Mouse (Mus musculus) kidney, postnatal 14 days (tissue): ENCODE measurements at regions not wholly inside any gene's neighbourhood (a gene's known extent, or its start where the extent isn't known, plus 50 kb on each side); places are given as distances from the start of the nearest gene placed in this dataset.

Experiments
- DNase-seq: peaks from one replicate; pipeline ENCODE4 v3.0.0; 2022; ENCODE audit warnings: mixed read lengths

DNA sequence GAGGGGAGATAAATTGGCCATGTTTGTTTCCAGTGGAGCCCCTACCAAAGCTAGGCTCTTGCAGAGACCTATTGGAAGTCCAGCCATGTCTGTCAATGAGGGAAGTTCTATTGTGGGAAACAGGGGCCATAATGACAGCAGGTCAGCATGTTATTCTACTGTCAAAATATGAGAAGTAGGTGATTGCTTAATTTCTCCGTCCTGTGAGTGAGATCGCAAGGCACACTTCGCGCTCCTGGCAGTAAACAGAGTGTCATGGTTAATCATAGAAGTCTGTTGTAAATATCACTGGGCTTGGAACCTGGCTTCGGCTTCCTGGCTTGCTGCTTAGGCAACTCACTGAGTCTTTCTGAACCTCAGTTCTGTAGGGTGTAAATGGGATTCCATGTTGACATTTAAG, 72.5 kb upstream of the Ccdc122 start:
- DNase-seq = no peak

DNA sequence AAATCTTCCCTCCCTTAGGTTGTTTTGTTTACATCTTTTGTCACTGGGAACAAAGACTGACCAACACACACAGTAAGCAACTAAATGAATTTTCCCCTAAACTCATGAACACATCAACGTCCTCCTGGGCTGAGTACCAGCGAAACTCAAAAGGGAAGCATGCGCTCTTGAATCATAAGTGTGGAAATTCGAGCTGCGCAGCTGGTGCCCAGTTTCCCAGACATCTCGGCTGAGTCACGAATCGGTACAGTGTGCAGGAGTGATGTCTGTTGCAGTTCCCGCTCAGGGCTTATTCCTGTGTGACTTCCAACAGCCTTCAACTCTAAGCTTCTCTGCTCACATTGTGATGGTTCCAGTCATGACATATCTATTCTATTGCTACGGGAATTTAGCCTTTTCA, 77.7 kb upstream of the Ccdc122 start:
- no peak for DNase-seq

GRCm38 (mm10) chr14:76957136-76957535, 79.4 kb upstream of the Ccdc122 start:
- no peak for DNase-seq

- DNase-seq = no peak
These were observed 83.4 kb upstream of the Ccdc122 start for GRCm38 (mm10) chr14:76953171-76953570.

GRCm38 (mm10) chr14:76951450-76951849, 85.1 kb upstream of the Ccdc122 start:
- DNase-seq = peak; percentile 33

DNA sequence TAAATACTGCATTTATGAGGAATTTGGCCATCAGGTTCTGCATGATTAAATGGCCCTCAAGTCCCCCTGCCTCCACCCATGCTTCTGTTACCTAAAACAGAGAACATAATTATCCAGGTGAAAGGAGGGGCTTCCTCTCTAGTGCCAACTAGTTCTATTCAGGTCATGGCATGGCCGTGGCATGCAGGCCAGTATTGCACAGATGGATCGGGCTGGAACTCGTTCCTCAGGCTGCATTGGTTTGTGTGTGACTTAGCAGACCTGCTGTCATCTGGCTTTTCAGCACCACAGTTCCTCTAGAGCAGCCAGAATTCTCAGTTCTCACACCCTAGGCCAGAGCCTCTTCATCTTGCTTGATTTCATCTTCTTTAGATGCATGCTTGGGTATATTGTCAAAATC, 87.2 kb upstream of the Ccdc122 start:
- peak; percentile 38 for DNase-seq

DNA sequence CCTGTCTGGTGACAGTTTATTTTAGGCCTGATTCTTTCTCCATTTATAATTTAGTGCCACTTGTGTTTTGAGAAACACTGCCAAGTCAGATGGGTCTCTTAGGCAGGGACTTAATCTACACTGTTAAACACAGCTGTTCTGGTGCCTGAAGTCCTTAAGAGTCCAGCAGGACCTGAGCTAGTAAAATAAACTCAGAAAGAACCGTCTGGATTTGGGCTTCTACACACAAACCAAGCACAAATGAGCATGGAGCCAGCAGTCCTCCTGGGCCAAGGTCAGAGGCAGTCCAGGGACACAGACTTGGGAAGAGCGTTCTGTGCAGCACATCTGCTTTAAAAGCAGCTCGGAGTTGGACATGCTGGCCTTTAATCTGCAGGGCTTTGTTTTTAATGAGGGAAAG, 87.6 kb upstream of the Ccdc122 start:
- DNase-seq = peak; percentile 68

- DNase-seq = no peak
These were observed 88.1 kb upstream of the Ccdc122 start for GRCm38 (mm10) chr14:76948481-76948880.

- DNase-seq = peak; percentile 40
These were observed 89.4 kb upstream of the Ccdc122 start for GRCm38 (mm10) chr14:76947148-76947547.

DNA sequence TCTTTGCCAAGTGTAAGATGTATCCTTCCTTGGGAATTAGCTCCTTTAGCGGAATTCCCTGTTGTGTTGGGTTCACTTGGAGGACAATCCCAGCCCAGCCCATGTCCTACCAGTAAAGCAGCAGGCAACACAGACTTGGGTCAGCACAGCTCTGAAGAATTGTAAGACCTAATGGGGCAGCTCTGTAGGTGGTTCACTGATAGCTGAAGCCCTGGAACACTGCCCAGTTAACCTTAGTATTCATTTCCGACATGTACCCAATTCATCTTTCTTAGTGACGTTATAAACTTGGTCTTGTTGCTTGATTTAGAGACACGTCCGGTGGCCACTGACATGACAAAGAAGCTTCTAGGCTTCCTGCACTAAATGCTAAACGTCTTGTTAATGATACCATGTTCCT, 90.9 kb upstream of the Ccdc122 start:
- peak; percentile 83 for DNase-seq

DNA sequence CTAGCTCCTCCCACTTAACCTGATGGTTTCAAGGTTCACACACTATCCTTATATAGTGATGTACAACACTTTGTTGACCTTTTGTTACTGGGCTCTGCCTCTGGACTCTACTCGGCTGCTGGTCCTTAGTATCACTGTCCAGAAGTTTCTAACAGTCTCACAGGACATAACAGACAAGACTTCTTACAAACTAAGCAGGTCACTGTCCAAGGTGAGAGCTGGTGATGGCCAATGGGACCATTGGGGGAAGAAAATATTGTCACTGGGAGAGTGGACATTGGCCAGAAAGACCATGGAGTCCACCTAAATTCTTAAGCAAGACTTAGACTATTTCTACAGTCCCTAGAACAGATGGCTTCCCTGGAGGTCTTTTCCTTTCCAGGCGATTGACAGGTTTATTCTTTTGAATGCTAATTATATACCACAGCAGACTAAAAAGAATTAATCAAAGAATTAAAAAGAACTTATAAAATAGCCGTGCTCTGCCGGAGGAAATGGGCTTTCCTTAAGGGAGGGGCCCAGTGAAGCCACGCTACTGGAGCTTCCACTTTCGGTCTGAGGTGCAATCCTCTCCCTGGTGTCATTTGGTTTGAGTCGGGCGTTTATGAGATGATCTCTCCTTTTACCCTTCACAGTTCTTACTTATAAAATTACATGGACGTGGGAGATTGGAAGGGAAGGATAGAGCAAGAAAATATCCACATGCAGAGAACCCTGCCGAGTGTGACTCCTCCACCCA, 94.9 kb upstream of the Ccdc122 start:
- DNase-seq = no peak

GRCm38 (mm10) chr14:76940507-76940906, 96.1 kb upstream of the Ccdc122 start:
- no peak for DNase-seq

DNA sequence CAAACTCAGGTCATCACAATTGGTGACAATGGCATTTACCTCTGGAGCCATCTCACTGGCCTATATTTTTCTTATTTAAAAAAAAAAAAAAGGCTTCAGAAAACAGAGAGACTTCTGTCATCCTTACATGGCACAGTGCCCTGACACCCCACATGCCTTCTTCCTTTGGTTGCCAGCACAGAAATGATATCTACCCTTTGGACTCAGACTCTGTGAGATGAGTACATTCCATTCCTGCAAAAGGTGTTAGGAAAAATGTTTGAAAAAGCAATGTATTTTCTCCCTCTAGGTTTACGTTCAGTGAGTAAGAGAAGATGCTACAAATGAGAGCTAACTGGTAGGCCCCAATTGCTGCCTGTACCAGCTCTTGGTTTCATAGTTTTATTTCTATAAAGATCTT, 99.9 kb upstream of the Ccdc122 start:
- peak; percentile 76 for DNase-seq

- peak; percentile 44 for DNase-seq
These were observed 100.5 kb upstream of the Ccdc122 start for GRCm38 (mm10) chr14:76936051-76936450.

GRCm38 (mm10) chr14:76935453-76935852, 101.1 kb upstream of the Ccdc122 start:
- DNase-seq = no peak

- peak; percentile 58 for DNase-seq
These were observed 103.7 kb upstream of the Ccdc122 start for GRCm38 (mm10) chr14:76932890-76933289.

- DNase-seq = no peak
These were observed 105.2 kb upstream of the Ccdc122 start for GRCm38 (mm10) chr14:76931398-76931797.

- DNase-seq = no peak
These were observed 107.0 kb upstream of the Ccdc122 start for GRCm38 (mm10) chr14:76929562-76929961.

DNA sequence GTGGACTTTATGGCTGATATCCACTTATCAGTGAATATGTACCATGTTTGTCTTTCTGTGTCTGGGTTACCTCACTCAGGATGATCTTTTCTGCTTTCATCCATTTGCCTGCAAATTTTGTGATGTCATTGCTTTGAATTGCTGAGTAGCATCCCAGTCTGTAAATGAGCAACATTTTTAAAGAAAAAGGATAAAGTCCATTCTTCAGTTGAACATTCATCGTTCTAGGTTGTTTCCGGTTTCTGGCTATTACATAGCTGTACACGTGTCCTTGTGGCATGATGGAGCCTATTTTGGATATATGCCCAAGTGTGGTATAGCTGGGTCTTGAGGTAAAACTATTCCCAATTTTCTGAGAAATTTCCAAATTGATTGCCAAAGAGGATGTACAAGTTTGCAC, 107.9 kb upstream of the Ccdc122 start:
- peak; percentile 29 for DNase-seq

DNA sequence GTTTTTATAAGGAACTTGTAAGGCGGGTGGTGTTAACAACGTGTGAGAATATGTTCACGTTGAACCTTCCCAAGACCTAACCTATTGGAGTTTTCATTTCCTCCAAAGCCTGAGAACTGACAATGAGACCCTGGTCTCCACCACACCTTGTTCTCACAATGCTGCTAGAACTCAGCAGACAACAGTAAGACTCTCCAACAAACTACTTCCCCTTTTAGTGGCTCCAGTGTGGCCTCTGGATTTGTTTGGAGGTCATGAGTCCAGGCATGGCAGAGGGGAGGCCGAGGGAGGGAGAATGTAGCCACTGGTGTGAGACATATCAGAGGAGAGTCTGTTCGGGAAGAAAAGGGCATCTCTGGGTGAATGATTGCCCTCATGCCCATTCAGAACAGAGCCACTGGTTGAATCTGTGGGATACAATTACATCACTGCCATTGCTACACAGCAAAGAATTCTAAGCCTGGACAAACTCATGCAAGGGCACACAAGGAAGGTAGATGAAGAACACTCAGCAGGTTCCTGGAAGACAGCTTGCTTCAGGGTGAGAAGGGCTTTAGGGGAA, 109.2 kb upstream of the Ccdc122 start:
- peak; percentile 59 for DNase-seq

- DNase-seq = peak; percentile 38
These were observed 110.2 kb upstream of the Ccdc122 start for GRCm38 (mm10) chr14:76926416-76926815.

DNA sequence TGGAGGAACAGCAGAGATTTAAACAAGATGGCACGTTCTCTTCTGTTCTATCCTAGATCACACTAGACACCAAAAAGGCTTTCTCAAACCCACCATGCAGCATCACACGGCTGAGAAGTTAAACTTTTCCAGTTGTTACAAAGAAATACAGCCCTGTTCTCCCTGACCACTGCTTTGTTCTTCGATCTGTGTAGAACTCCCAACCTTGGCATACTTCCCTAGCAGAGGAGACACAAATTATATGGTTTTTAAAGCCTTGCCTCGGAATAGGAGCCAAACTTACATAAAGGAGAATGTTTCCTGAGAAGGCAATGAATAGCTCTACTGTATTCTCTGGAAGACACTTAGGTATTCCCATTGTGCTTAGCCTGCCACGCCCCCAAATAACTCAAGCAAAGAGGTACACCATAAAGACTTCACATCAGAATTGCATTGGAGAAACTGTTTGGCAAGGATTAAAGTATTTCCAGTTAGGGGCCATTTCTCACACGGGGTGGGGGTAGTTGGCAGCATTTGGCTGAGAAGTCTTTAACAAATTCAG, 114.1 kb upstream of the Ccdc122 start:
- no peak for DNase-seq

- no peak for DNase-seq
These were observed 118.5 kb upstream of the Ccdc122 start for GRCm38 (mm10) chr14:76918091-76918490.

- DNase-seq = no peak
These were observed 119.2 kb upstream of the Ccdc122 start for GRCm38 (mm10) chr14:76917139-76917929.
